Mouse (Mus musculus): Measurements from ENCODE around the gene Calhm3. TPM values are rescaled to one million over a fixed set of nuclear protein-coding genes. Genes with fewer than 3 reads are reported as not detected.

Gene Calhm3
- polyA plus RNA-seq, 1 experiment from 2014 or later, result not detected

GRCm38 (mm10) chr19:47175472-47175871 is 17.9 kb upstream of the Calhm3 start:
- Histone ChIP-seq H3K9me3 (ENCODE audit: control insufficient read depth, low read length) (no peaks in the 10 kb centered on the region), H3K9ac (ENCODE audit: low read depth, low read length) (no peak overlapping the region), H3K27ac (ENCODE audit: low read depth, low read length) (no peak overlapping the region), H3K27me3 (ENCODE audit: control insufficient read depth, insufficient read depth, low read length) (peaks cover 28% of the 10 kb centered on the region), H3K4me2 (replicated peaks; ENCODE audit: low read depth, low read length) (no peak overlapping the region), H3K36me3 (ENCODE audit: control insufficient read depth, insufficient read depth, low read length) (no peaks in the 10 kb centered on the region), H3K4me3 (ENCODE audit: low read depth, low read length) (no peak overlapping the region), H3K4me1 (replicated peaks; ENCODE audit: control insufficient read depth, insufficient read depth, low read length) (peaks cover 8% of the 10 kb centered on the region; the same call in 1 of the 2 replicates)
- DNase-seq (ENCODE audit: low spot score) (no peak), ATAC-seq (ENCODE audit: low FRiP score) (no peak)
- 78% methylated on average over 2 of the region's 2 CpGs for WGBS

DNA sequence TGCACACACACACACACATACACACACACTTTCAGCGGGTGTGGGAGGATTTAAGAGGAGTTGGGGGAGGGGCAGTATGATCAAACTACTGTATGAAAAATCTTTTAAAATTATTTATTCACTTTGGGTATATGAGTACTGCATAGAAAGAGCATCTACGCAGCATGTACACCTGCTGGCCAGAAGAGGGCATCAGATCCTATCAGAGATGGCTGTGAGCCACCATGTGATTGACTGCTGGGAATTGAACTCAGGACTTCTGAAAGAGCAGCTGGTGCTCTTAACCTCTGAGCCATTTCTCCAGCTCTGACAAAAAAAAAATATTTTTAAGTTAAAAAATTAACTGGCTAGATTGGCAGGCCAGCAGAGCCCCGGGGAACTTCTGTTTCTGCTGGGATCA is 17.0 kb upstream of the Calhm3 start:
- H3K4me2 ChIP-seq (replicated peaks; ENCODE audit: low read depth, low read length), result no peak overlapping the region
- WGBS, result 55% methylated on average over 3 of the region's 3 CpGs
- peaks cover 2% of the 10 kb centered on the region; the same call in 1 of the 2 replicates for H3K4me1 ChIP-seq (replicated peaks; ENCODE audit: control insufficient read depth, insufficient read depth, low read length)
- no peaks in the 10 kb centered on the region for H3K9me3 ChIP-seq (ENCODE audit: control insufficient read depth, low read length)
- peaks cover 19% of the 10 kb centered on the region for H3K27me3 ChIP-seq (ENCODE audit: control insufficient read depth, insufficient read depth, low read length)
- H3K9ac ChIP-seq (ENCODE audit: low read depth, low read length), result no peak overlapping the region
- DNase-seq (ENCODE audit: low spot score), result peak; percentile 36
- no peaks in the 10 kb centered on the region for H3K36me3 ChIP-seq (ENCODE audit: control insufficient read depth, insufficient read depth, low read length)
- no peak for ATAC-seq (ENCODE audit: low FRiP score)
- no peak overlapping the region for H3K4me3 ChIP-seq (ENCODE audit: low read depth, low read length)
- no peak overlapping the region for H3K27ac ChIP-seq (ENCODE audit: low read depth, low read length)

GRCm38 (mm10) chr19:47168793-47169412 is 11.3 kb upstream of the Calhm3 start:
- WGBS, result 28% methylated on average over 11 of the region's 11 CpGs
- Histone ChIP-seq H3K4me1 (replicated peaks; ENCODE audit: control insufficient read depth, insufficient read depth, low read length) (peaks cover 3% of the 10 kb centered on the region; the same call in 1 of the 2 replicates), H3K27me3 (ENCODE audit: control insufficient read depth, insufficient read depth, low read length) (no peaks in the 10 kb centered on the region), H3K4me3 (ENCODE audit: low read depth, low read length) (no peak overlapping the region), H3K27ac (ENCODE audit: low read depth, low read length) (no peak overlapping the region), H3K9ac (ENCODE audit: low read depth, low read length) (no peak overlapping the region), H3K4me2 (replicated peaks; ENCODE audit: low read depth, low read length) (peak overlapping the region; percentile 5; the same call in 1 of the 2 replicates), H3K9me3 (ENCODE audit: control insufficient read depth, low read length) (no peaks in the 10 kb centered on the region), H3K36me3 (ENCODE audit: control insufficient read depth, insufficient read depth, low read length) (no peaks in the 10 kb centered on the region)
- DNase-seq (ENCODE audit: low spot score) (peak; percentile 91), ATAC-seq (ENCODE audit: low FRiP score) (no peak)

DNA sequence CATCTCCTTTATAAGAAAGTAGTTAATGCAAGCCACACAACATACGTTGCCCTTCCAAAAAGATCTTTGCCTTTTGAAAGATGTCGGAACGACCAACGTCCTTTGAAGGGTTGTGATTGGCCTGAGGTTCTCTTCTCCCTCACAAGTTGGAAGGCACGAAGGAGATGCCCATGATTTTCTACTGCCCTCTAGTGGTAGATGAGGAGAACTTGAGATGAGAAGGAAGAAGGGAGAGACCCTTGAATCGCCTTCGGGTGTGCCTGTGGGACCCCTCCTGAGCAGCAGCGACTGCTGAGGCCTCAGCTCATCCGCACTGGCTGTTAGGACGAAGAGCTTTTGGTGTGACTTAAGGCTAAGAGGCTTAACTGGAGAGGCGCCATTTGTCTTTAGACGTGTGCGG is 10.7 kb upstream of the Calhm3 start:
- H3K36me3 ChIP-seq (ENCODE audit: control insufficient read depth, insufficient read depth, low read length), result no peaks in the 10 kb centered on the region
- H3K27ac ChIP-seq (ENCODE audit: low read depth, low read length), result no peak overlapping the region
- no peaks in the 10 kb centered on the region for H3K9me3 ChIP-seq (ENCODE audit: control insufficient read depth, low read length)
- no peak overlapping the region for H3K9ac ChIP-seq (ENCODE audit: low read depth, low read length)
- DNase-seq (ENCODE audit: low spot score) (peak; percentile 70), ATAC-seq (ENCODE audit: low FRiP score) (0 out of 2 replicates have a peak, but pooled peaks have one; percentile 47)
- H3K4me1 ChIP-seq (replicated peaks; ENCODE audit: control insufficient read depth, insufficient read depth, low read length), result peaks cover 3% of the 10 kb centered on the region; the same call in 1 of the 2 replicates
- H3K4me3 ChIP-seq (ENCODE audit: low read depth, low read length), result 0 out of 2 replicates have a peak overlapping the region, but pooled peaks have one; percentile 8
- no peaks in the 10 kb centered on the region for H3K27me3 ChIP-seq (ENCODE audit: control insufficient read depth, insufficient read depth, low read length)
- peak overlapping the region; percentile 5; the same call in 1 of the 2 replicates for H3K4me2 ChIP-seq (replicated peaks; ENCODE audit: low read depth, low read length)
- 17% methylated on average over 13 of the region's 13 CpGs for WGBS

DNA sequence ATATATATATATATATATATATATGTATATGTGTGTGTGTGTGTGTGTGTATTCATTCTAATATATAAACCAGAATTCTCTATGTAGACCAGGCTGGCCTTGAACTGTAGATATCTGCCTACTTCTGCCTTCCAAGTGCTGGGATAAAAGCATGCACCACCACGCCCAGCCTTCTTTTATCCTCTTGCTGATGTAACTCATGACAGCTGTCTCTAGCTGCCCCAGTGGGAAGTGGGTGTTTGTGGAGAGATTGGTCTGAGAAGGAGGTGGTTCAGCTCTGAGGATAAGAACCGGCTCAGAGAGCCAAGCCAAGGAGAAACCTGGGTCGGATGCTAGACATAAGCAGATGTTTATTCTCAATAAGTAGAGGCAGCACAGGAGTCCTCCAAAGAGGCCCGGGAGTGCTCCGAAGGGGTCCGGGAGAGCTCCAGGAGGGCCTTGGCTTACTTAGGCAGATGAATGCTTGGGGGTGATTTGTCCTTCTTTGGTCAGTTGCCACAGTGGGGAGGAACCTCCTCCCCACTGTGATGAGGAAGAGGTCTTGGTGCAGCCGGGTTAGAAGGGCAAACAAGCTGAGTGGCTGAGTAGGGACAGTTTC is 10.2 kb upstream of the Calhm3 start:
- Histone ChIP-seq H3K9me3 (ENCODE audit: control insufficient read depth, low read length) (no peaks in the 10 kb centered on the region), H3K4me2 (replicated peaks; ENCODE audit: low read depth, low read length) (no peak overlapping the region), H3K27me3 (ENCODE audit: control insufficient read depth, insufficient read depth, low read length) (no peaks in the 10 kb centered on the region), H3K4me1 (replicated peaks; ENCODE audit: control insufficient read depth, insufficient read depth, low read length) (peaks cover 3% of the 10 kb centered on the region; the same call in 1 of the 2 replicates), H3K27ac (ENCODE audit: low read depth, low read length) (no peak overlapping the region), H3K9ac (ENCODE audit: low read depth, low read length) (no peak overlapping the region), H3K36me3 (ENCODE audit: control insufficient read depth, insufficient read depth, low read length) (no peaks in the 10 kb centered on the region), H3K4me3 (ENCODE audit: low read depth, low read length) (no peak overlapping the region)
- DNase-seq (ENCODE audit: low spot score) (no peak), ATAC-seq (ENCODE audit: low FRiP score) (no peak)
- 53% methylated on average over 7 of the region's 7 CpGs for WGBS

DNA sequence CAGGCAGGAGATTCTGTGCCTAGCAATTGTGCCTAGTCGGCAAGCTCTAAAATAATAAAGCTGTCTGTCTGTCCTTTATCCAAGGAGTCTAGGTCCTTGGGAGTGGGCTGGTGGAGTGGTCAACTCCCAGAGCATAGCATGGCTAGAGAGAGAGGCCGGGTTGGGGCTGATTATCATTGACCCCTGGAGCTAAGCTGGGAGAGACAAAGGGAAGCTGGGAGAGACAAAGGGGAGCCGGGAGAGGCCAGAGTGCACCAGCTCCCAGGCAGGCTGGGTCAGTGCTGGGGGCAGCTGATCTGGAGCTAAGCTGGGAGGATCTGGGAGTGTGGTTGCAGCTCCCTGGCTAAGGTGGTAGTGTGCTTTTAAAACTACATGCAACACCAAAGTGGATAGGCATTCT is 9.2 kb upstream of the Calhm3 start:
- Histone ChIP-seq H3K9me3 (ENCODE audit: control insufficient read depth, low read length) (no peaks in the 10 kb centered on the region), H3K27me3 (ENCODE audit: control insufficient read depth, insufficient read depth, low read length) (no peaks in the 10 kb centered on the region), H3K4me2 (replicated peaks; ENCODE audit: low read depth, low read length) (no peak overlapping the region), H3K27ac (ENCODE audit: low read depth, low read length) (no peak overlapping the region), H3K4me3 (ENCODE audit: low read depth, low read length) (no peak overlapping the region), H3K9ac (ENCODE audit: low read depth, low read length) (no peak overlapping the region), H3K4me1 (replicated peaks; ENCODE audit: control insufficient read depth, insufficient read depth, low read length) (peaks cover 3% of the 10 kb centered on the region; the same call in 1 of the 2 replicates), H3K36me3 (ENCODE audit: control insufficient read depth, insufficient read depth, low read length) (no peaks in the 10 kb centered on the region)
- ATAC-seq (ENCODE audit: low FRiP score), result no peak
- 14% methylated on average over 3 of the region's 3 CpGs for WGBS
- no peak for DNase-seq (ENCODE audit: low spot score)

DNA sequence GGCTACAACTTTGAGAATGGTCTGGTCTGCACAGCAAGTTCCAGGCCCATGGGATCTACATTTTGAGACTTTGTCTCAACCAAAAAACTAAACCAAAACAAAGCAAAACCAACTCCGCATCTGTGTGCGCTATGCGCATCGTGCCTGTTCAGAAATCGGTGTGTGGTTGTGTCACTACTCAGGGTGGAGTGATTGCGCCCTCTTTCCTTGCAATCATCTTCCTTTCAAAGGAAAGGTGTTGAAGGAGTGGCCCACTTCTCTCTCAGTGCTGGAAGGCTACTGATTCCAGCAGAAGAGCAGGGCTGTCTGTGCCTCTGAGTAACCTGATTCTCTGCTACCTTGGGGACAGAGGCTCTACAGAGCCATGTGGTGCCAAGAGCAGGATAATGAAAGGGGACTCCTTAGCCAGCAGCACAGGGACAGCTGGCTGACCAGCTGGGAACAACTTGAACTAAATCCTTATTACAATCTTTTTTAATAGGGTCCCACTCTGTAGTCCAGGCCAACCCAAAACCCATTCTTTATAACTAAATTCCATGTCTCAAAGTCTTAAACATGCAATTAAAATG is 5.7 kb upstream of the Calhm3 start:
- Histone ChIP-seq H3K4me3 (ENCODE audit: low read depth, low read length) (no peak overlapping the region), H3K4me2 (replicated peaks; ENCODE audit: low read depth, low read length) (no peak overlapping the region), H3K27me3 (ENCODE audit: control insufficient read depth, insufficient read depth, low read length) (no peaks in the 10 kb centered on the region), H3K27ac (ENCODE audit: low read depth, low read length) (no peak overlapping the region), H3K9me3 (ENCODE audit: control insufficient read depth, low read length) (no peaks in the 10 kb centered on the region), H3K4me1 (replicated peaks; ENCODE audit: control insufficient read depth, insufficient read depth, low read length) (no peaks in the 10 kb centered on the region), H3K36me3 (ENCODE audit: control insufficient read depth, insufficient read depth, low read length) (no peaks in the 10 kb centered on the region), H3K9ac (ENCODE audit: low read depth, low read length) (no peak overlapping the region)
- 94% methylated on average over 6 of the region's 6 CpGs for WGBS
- DNase-seq (ENCODE audit: low spot score) (no peak), ATAC-seq (ENCODE audit: low FRiP score) (no peak)

DNA sequence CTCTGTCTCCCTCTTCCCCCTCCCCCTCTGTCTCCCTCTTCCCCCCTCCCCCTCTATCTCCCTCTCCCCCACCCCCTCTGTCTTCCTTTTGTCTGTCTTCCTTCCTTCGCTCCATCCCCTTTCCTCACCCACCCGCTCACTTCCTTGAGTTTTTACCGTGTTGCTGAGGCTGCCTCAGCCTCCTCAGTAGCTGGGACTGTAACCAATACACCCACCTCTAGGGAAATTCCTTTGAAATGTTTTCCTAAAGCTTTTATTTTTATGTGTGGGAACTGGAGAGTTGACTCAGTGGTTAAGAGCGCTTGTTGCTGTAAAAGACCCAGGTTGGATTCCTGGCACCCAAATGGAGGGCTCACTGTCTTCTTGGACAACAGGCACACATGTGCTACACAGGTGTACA is 4.1 kb upstream of the Calhm3 start:
- ATAC-seq (ENCODE audit: low FRiP score) (no peak), DNase-seq (ENCODE audit: low spot score) (no peak)
- no peaks in the 10 kb centered on the region for H3K27me3 ChIP-seq (ENCODE audit: control insufficient read depth, insufficient read depth, low read length)
- WGBS, result 70% methylated on average over 4 of the region's 4 CpGs
- no peaks in the 10 kb centered on the region for H3K36me3 ChIP-seq (ENCODE audit: control insufficient read depth, insufficient read depth, low read length)
- H3K27ac ChIP-seq (ENCODE audit: low read depth, low read length), result no peak overlapping the region
- no peak overlapping the region for H3K9ac ChIP-seq (ENCODE audit: low read depth, low read length)
- H3K4me2 ChIP-seq (replicated peaks; ENCODE audit: low read depth, low read length), result no peak overlapping the region
- H3K9me3 ChIP-seq (ENCODE audit: control insufficient read depth, low read length), result no peaks in the 10 kb centered on the region
- H3K4me1 ChIP-seq (replicated peaks; ENCODE audit: control insufficient read depth, insufficient read depth, low read length), result no peaks in the 10 kb centered on the region
- no peak overlapping the region for H3K4me3 ChIP-seq (ENCODE audit: low read depth, low read length)

Data from hindbrain, embryonic 11.5 days (tissue).